Mouse (Mus musculus): Measurements from ENCODE around the gene Snx29. TPM values are rescaled to one million over a fixed set of nuclear protein-coding genes. Genes with fewer than 3 reads are reported as not detected.

The Snx29 gene
- total and polyA plus RNA-seq, 2 experiments: 2.0 to 10.3 TPM

DNA sequence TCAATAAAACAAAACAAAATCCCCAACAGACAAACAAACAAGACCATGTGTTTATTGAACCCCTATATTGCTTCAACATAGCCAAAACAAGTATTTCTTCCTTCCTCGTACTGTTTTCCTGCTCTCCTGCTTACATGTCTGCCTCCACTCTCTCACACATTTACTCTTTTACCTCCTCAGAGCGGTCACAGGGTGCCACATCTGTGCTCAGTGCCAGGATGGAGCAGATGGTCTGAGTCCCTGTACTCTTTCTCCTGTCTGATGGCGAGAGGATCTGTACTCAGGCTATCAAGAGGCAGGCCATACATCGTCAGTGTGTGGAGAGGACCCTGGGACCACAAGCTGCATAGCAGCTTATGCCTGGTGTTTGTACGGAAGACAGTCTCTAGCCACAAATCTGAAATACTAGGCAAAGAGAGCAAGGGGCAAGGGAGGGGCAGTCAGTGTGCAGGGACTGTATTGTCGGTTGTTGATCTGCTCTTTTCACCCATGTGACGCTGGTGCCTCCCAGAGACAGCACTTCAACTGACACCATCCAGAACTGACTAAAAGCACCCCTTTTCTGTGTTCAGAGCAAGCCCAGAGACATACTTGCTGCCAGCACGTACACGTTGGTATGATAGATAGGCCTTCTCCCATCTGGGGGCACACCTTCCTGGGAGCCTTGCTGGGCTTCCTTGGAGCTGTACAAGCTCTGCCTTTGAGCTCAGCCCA lies 368.9 kb downstream of the Snx29 start:
- Histone ChIP-seq H3K9ac (ENCODE audit: low read depth, low read length) (no peak overlapping the region), H3K4me3 (ENCODE audit: insufficient read depth, low read depth, low read length) (no peak overlapping the region), H3K4me1 (ENCODE audit: control insufficient read depth, insufficient read depth, low read length) (no peaks in the 10 kb centered on the region), H3K27ac (replicated peaks; ENCODE audit: insufficient read depth, low read depth, low read length) (no peak overlapping the region), H3K36me3 (ENCODE audit: control insufficient read depth, insufficient read depth, low read length) (no peaks in the 10 kb centered on the region), H3K79me2 (ENCODE audit: control insufficient read depth, insufficient read depth, low read length) (no peaks in the 10 kb centered on the region), H3K27me3 (ENCODE audit: control insufficient read depth, insufficient read depth, low read length) (no peaks in the 10 kb centered on the region)
- no peak for DNase-seq (ENCODE audit: extremely low read depth, low read depth, low spot score)
- 91% methylated on average over 9 of the region's 9 CpGs for WGBS
- no peak for TF ChIP-seq POLR2A (IDR thresholded peaks at IDR 0.05; ENCODE audit: extremely low read depth, insufficient read depth, low read length)
- TF ChIP-seq CTCF (IDR thresholded peaks at IDR 0.05; ENCODE audit: low read depth, low read length): no peak

DNA sequence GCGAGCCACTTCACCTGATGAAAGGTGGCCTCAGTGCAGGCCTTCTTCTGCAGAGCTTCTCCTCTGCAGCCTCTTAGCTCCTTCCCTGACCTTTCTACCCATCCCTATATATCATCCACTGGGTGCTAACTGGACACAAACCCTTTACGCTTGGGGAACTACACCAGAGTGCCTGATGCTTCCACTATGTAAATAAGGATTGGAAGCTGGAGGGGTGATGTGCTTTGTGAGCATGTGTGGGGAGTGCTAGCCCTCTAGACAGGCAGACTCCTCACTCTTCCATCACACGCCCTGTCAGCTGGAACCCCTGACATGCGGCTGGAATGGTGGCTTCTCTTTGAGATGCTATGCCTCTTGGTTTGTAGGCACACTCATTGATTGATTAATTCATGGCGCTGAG lies 370.0 kb downstream of the Snx29 start:
- no peak overlapping the region for H3K4me3 ChIP-seq (ENCODE audit: insufficient read depth, low read depth, low read length)
- peaks cover 2% of the 10 kb centered on the region; the same call in 1 of the 2 replicates for H3K4me1 ChIP-seq (ENCODE audit: control insufficient read depth, insufficient read depth, low read length)
- H3K9ac ChIP-seq (ENCODE audit: low read depth, low read length): no peak overlapping the region
- H3K27ac ChIP-seq (replicated peaks; ENCODE audit: insufficient read depth, low read depth, low read length): no peak overlapping the region
- no peaks in the 10 kb centered on the region for H3K27me3 ChIP-seq (ENCODE audit: control insufficient read depth, insufficient read depth, low read length)
- no peaks in the 10 kb centered on the region for H3K79me2 ChIP-seq (ENCODE audit: control insufficient read depth, insufficient read depth, low read length)
- WGBS: 94% methylated on average over 5 of the region's 5 CpGs
- TF ChIP-seq POLR2A (IDR thresholded peaks at IDR 0.05; ENCODE audit: extremely low read depth, insufficient read depth, low read length): no peak
- TF ChIP-seq CTCF (IDR thresholded peaks at IDR 0.05; ENCODE audit: low read depth, low read length): no peak
- no peaks in the 10 kb centered on the region for H3K36me3 ChIP-seq (ENCODE audit: control insufficient read depth, insufficient read depth, low read length)
- no peak for DNase-seq (ENCODE audit: extremely low read depth, low read depth, low spot score)

DNA sequence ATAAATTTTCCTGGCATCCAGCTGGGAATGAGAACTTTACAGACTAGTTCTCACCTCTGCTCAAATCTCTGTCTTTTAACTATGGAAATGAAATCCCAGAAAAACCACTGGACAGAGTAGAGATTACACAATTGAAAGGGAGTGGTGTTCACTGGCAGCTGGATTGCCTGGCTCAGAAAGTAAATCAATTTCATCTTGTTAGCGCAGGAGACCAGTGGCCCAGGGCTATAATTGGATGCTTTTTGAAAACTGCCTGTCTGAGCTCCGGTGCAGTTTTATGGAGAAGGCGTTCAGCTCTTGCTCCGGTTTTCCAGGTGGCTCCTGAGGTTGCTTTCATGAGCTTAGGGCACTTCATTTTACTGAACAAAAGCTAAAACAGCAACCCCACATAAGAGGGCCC lies 371.7 kb downstream of the Snx29 start:
- Histone ChIP-seq H3K79me2 (ENCODE audit: control insufficient read depth, insufficient read depth, low read length) (no peaks in the 10 kb centered on the region), H3K4me1 (ENCODE audit: control insufficient read depth, insufficient read depth, low read length) (peaks cover 2% of the 10 kb centered on the region; the same call in 1 of the 2 replicates), H3K36me3 (ENCODE audit: control insufficient read depth, insufficient read depth, low read length) (no peaks in the 10 kb centered on the region), H3K27me3 (ENCODE audit: control insufficient read depth, insufficient read depth, low read length) (no peaks in the 10 kb centered on the region), H3K9ac (ENCODE audit: low read depth, low read length) (no peak overlapping the region), H3K27ac (replicated peaks; ENCODE audit: insufficient read depth, low read depth, low read length) (no peak overlapping the region), H3K4me3 (ENCODE audit: insufficient read depth, low read depth, low read length) (no peak overlapping the region)
- peak; percentile 76 for DNase-seq (ENCODE audit: extremely low read depth, low read depth, low spot score)
- TF ChIP-seq POLR2A (IDR thresholded peaks at IDR 0.05; ENCODE audit: extremely low read depth, insufficient read depth, low read length): no peak
- TF ChIP-seq CTCF (IDR thresholded peaks at IDR 0.05; ENCODE audit: low read depth, low read length): no peak
- WGBS: 34% methylated on average over 4 of the region's 4 CpGs

DNA sequence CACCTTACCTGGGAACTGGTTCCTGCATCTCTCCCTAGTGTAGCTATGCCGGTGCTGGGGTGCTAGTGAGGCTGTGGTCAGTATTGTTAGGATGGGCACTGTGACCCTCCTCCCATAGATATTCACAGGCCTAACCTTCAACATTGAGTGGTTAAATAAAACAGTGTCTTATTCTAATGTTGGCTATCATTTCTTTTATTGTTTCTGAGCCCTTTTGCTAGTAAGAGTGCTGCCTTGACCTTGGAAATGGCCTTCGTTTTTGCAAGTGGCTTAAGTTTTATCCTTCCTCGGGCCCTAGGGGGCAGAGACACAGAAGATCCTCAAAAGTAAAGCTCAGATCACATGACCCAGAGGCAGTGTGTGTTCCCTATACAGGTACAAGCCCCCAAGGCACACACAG lies 374.1 kb downstream of the Snx29 start:
- TF ChIP-seq CTCF (IDR thresholded peaks at IDR 0.05; ENCODE audit: low read depth, low read length): no peak
- TF ChIP-seq POLR2A (IDR thresholded peaks at IDR 0.05; ENCODE audit: extremely low read depth, insufficient read depth, low read length): no peak
- no peak for DNase-seq (ENCODE audit: extremely low read depth, low read depth, low spot score)
- Histone ChIP-seq H3K27ac (replicated peaks; ENCODE audit: insufficient read depth, low read depth, low read length) (no peak overlapping the region), H3K9ac (ENCODE audit: low read depth, low read length) (no peak overlapping the region), H3K4me1 (ENCODE audit: control insufficient read depth, insufficient read depth, low read length) (peaks cover 2% of the 10 kb centered on the region; the same call in 1 of the 2 replicates), H3K36me3 (ENCODE audit: control insufficient read depth, insufficient read depth, low read length) (no peaks in the 10 kb centered on the region), H3K27me3 (ENCODE audit: control insufficient read depth, insufficient read depth, low read length) (no peaks in the 10 kb centered on the region), H3K4me3 (ENCODE audit: insufficient read depth, low read depth, low read length) (no peak overlapping the region), H3K79me2 (ENCODE audit: control insufficient read depth, insufficient read depth, low read length) (no peaks in the 10 kb centered on the region)
- 83% methylated on average over 3 of the region's 3 CpGs for WGBS

DNA sequence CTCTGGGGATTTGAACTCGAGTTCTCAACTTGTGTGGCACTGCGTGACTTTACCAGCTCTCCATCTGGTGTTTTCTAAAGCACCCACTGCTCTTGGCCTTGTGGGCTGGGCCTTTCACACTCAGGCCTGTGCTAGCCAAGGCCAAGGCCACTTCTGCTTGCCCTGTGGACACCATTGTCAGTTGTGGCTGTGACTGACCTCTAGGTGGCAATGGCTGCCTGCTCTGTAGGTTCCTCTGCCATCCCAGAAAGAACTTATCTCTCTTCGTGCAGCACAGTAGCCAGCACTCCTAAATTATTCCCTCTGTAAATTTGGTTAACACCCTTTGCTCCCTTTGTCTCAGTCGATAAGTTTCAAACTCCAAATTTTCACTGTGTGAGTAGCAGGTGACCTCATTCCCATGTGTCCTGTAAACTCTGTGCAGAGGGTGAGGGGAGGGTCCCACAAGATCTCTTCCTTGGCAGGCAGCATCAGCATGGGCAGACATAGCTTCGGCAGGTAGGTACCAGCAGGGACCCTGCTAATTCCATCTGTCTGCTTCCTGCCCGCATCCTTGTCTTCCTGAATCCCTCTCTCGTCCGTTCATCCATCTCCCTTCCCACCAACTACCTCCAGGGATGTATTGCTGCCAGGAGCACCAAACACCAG lies 375.1 kb downstream of the Snx29 start:
- Histone ChIP-seq H3K79me2 (ENCODE audit: control insufficient read depth, insufficient read depth, low read length) (no peaks in the 10 kb centered on the region), H3K4me3 (ENCODE audit: insufficient read depth, low read depth, low read length) (no peak overlapping the region), H3K36me3 (ENCODE audit: control insufficient read depth, insufficient read depth, low read length) (no peaks in the 10 kb centered on the region), H3K27ac (replicated peaks; ENCODE audit: insufficient read depth, low read depth, low read length) (no peak overlapping the region), H3K4me1 (ENCODE audit: control insufficient read depth, insufficient read depth, low read length) (peaks cover 2% of the 10 kb centered on the region; the same call in 1 of the 2 replicates), H3K27me3 (ENCODE audit: control insufficient read depth, insufficient read depth, low read length) (no peaks in the 10 kb centered on the region), H3K9ac (ENCODE audit: low read depth, low read length) (no peak overlapping the region)
- peak; percentile 59 for DNase-seq (ENCODE audit: extremely low read depth, low read depth, low spot score)
- WGBS: 60% methylated on average over 8 of the region's 8 CpGs
- TF ChIP-seq POLR2A (IDR thresholded peaks at IDR 0.05; ENCODE audit: extremely low read depth, insufficient read depth, low read length): no peak
- peak; percentile 80 for TF ChIP-seq CTCF (IDR thresholded peaks at IDR 0.05; ENCODE audit: low read depth, low read length)

DNA sequence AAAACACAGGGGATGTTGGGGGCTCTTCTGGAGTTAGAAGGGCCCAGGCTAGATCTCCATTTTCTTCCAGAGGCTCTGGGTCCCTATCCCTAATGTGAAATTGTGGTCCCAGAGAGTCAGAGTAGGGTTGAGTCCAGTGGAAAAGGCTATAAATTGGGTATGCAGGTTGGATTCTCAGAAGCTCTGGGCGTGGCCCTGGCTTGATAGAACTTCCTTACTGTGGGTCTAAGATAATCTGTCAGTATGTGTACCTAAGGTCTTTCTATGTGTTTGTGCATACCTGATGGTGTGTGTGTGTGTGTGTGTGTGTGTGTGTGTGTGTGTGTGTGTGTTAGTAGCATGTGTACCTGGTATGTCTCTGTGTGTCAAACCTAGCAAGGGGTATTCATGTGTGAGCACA lies 378.9 kb downstream of the Snx29 start:
- DNase-seq (ENCODE audit: extremely low read depth, low read depth, low spot score): no peak
- Histone ChIP-seq H3K9ac (ENCODE audit: low read depth, low read length) (no peak overlapping the region), H3K4me3 (ENCODE audit: insufficient read depth, low read depth, low read length) (no peak overlapping the region), H3K36me3 (ENCODE audit: control insufficient read depth, insufficient read depth, low read length) (no peaks in the 10 kb centered on the region), H3K27me3 (ENCODE audit: control insufficient read depth, insufficient read depth, low read length) (no peaks in the 10 kb centered on the region), H3K79me2 (ENCODE audit: control insufficient read depth, insufficient read depth, low read length) (no peaks in the 10 kb centered on the region), H3K4me1 (ENCODE audit: control insufficient read depth, insufficient read depth, low read length) (peaks cover 6% of the 10 kb centered on the region), H3K27ac (replicated peaks; ENCODE audit: insufficient read depth, low read depth, low read length) (no peak overlapping the region)
- TF ChIP-seq CTCF (IDR thresholded peaks at IDR 0.05; ENCODE audit: low read depth, low read length) (no peak), POLR2A (IDR thresholded peaks at IDR 0.05; ENCODE audit: extremely low read depth, insufficient read depth, low read length) (no peak)
- WGBS: 97% methylated on average over 1 of the region's 1 CpGs
